Mouse (Mus musculus) G1E (cell line): Measurements from ENCODE around the gene Pax5.

Experiments used
- CTCF ChIP-seq: IDR thresholded peaks from 2 replicates; pipeline ENCODE4 v1.5.1; 2012; ENCODE audit warnings: low read depth, low read length, inconsistent platforms, mixed read lengths
- GATA1 ChIP-seq: IDR thresholded peaks from 2 replicates; pipeline ENCODE4 v1.6.1; 2012; ENCODE audit warnings: borderline replicate concordance, low read length, inconsistent platforms, mixed read lengths
- TAL1 ChIP-seq: conservative IDR thresholded peaks from 2 replicates; pipeline ENCODE4 v1.6.1; 2012; ENCODE audit warnings: low read depth, low read length, inconsistent platforms, mixed read lengths

GRCm38 (mm10) chr4:44600875-44601274 lies 109.4 kb downstream of the Pax5 start:
- TF ChIP-seq CTCF (no peak), GATA1 (no peak), TAL1 (no peak)
